ENCODE assay signal across 18 mouse cellular contexts in genomic region chr1:127301038-127301437, GRCm38 (mm10).
"Had no signal": no experiment of that assay in that cellular context is flagged by ENCODE, and none has a peak within 500 bp of the region (broad histone marks: within the 10 kb centered on the region; RNA-seq: fewer than 3 reads in every experiment).

No protein-coding gene starts in this region.

- DNase-seq: lung, adult 18-20 months; lung, embryonic 14.5 days; lung, postnatal 10 days; lung, postnatal 4 days; midbrain, embryonic 14.5 days; retina, postnatal 1 day; right cerebral cortex, adult 18-20 months; right cerebral cortex, postnatal 25 days; right cerebral cortex, postnatal 4 days; spleen, adult 18-20 months; thymus, adult 18-20 months; thymus, postnatal 14 days; thymus, postnatal 36 days had no signal

- H3K9me3 ChIP-seq: midbrain, embryonic 10.5 days; midbrain, embryonic 12.5 days; neural tube, embryonic 13.5 days; neural tube, embryonic 15.5 days had no signal

- H3K4me1 ChIP-seq: midbrain, embryonic 10.5 days; midbrain, embryonic 12.5 days; neural tube, embryonic 13.5 days; neural tube, embryonic 15.5 days had no signal

- H3K9ac ChIP-seq: lung, embryonic 14.5 days; midbrain, embryonic 12.5 days; neural tube, embryonic 13.5 days; neural tube, embryonic 15.5 days had no signal

- H3K27ac ChIP-seq: midbrain, embryonic 10.5 days; midbrain, embryonic 12.5 days; neural tube, embryonic 13.5 days; neural tube, embryonic 15.5 days had no signal

- H3K27me3 ChIP-seq: midbrain, embryonic 12.5 days; neural tube, embryonic 13.5 days; neural tube, embryonic 15.5 days had no signal

- H3K36me3 ChIP-seq: midbrain, embryonic 10.5 days; midbrain, embryonic 12.5 days; neural tube, embryonic 13.5 days; neural tube, embryonic 15.5 days had no signal

- H3K4me3 ChIP-seq: midbrain, embryonic 10.5 days; midbrain, embryonic 12.5 days; myocyte; neural tube, embryonic 13.5 days; neural tube, embryonic 15.5 days had no signal
